Mouse (Mus musculus): ENCODE measurements around the gene Lrrc36. TPM values are rescaled to one million over a fixed set of nuclear protein-coding genes. Genes with fewer than 3 reads are reported as not detected.

Gene Lrrc36
- polyA plus RNA-seq, 1 experiment = not detected

GRCm38 (mm10) chr8:105506977-105507376, 93.6 kb downstream of the Lrrc36 start:
- Histone ChIP-seq H3K4me1 (ENCODE audit: control insufficient read depth, insufficient read depth, low read length) (0 out of 2 replicates have a peak, but pooled peaks cover 2% of the 10 kb centered on the region), H3K4me3 (ENCODE audit: insufficient read depth, low read length) (no peak overlapping the region), H3K27ac (ENCODE audit: insufficient read depth, low read length) (no peak overlapping the region)
- TF ChIP-seq CTCF (IDR thresholded peaks at IDR 0.05; ENCODE audit: borderline replicate concordance, insufficient read depth, low read length) (no peak), POLR2A (IDR thresholded peaks at IDR 0.05; ENCODE audit: low read depth, low read length) (no peak)

- TF ChIP-seq POLR2A (IDR thresholded peaks at IDR 0.05; ENCODE audit: low read depth, low read length) (no peak), CTCF (IDR thresholded peaks at IDR 0.05; ENCODE audit: borderline replicate concordance, insufficient read depth, low read length) (no peak)
- H3K4me1 ChIP-seq (ENCODE audit: control insufficient read depth, insufficient read depth, low read length) = 0 out of 2 replicates have a peak, but pooled peaks cover 2% of the 10 kb centered on the region
- no peak overlapping the region for H3K4me3 ChIP-seq (ENCODE audit: insufficient read depth, low read length)
- no peak overlapping the region for H3K27ac ChIP-seq (ENCODE audit: insufficient read depth, low read length)
Measured at GRCm38 (mm10) chr8:105508758-105509157, 95.4 kb downstream of the Lrrc36 start.

- TF ChIP-seq CTCF (IDR thresholded peaks at IDR 0.05; ENCODE audit: borderline replicate concordance, insufficient read depth, low read length) (no peak), POLR2A (IDR thresholded peaks at IDR 0.05; ENCODE audit: low read depth, low read length) (no peak)
- peaks cover 9% of the 10 kb centered on the region for H3K4me1 ChIP-seq (ENCODE audit: control insufficient read depth, insufficient read depth, low read length)
- H3K27ac ChIP-seq (ENCODE audit: insufficient read depth, low read length) = no peak overlapping the region
- H3K4me3 ChIP-seq (ENCODE audit: insufficient read depth, low read length) = no peak overlapping the region
Measured at GRCm38 (mm10) chr8:105509997-105510735, 96.8 kb downstream of the Lrrc36 start.

Other genes with a start within 250 kb of the Lrrc36 start
- gene Cbfb, start 242.9 kb upstream of the Lrrc36 start, polyA plus RNA-seq (2011; ENCODE audit: insufficient read length, low read depth, missing spikeins) = 111 and 145 TPM in 2 replicates
- 19.5 and 24.7 TPM in 2 replicates for gene D230025D16Rik, start 188.4 kb upstream of the Lrrc36 start, polyA plus RNA-seq (2011; ENCODE audit: insufficient read length, low read depth, missing spikeins)
- 25.8 and 33.2 TPM in 2 replicates for gene B3gnt9, start 158.4 kb upstream of the Lrrc36 start, polyA plus RNA-seq (2011; ENCODE audit: insufficient read length, low read depth, missing spikeins)
- 12.5 and 15.0 TPM in 2 replicates for gene Tradd, start 149.0 kb upstream of the Lrrc36 start, polyA plus RNA-seq (2011; ENCODE audit: insufficient read length, low read depth, missing spikeins)
- gene Fbxl8, start 148.9 kb upstream of the Lrrc36 start, polyA plus RNA-seq (2011; ENCODE audit: insufficient read length, low read depth, missing spikeins) = 3.9 and 4.3 TPM in 2 replicates
- gene Hsf4, start 143.8 kb upstream of the Lrrc36 start, polyA plus RNA-seq (2011; ENCODE audit: insufficient read length, low read depth, missing spikeins) = 1.2 and 1.7 TPM in 2 replicates
- 3.0 and 3.4 TPM in 2 replicates for gene Nol3, start 137.4 kb upstream of the Lrrc36 start, polyA plus RNA-seq (2011; ENCODE audit: insufficient read length, low read depth, missing spikeins)
- gene 4931428F04Rik, start 123.7 kb upstream of the Lrrc36 start, polyA plus RNA-seq (2011; ENCODE audit: insufficient read length, low read depth, missing spikeins) = 5.2 and 6.2 TPM in 2 replicates
- 0.55 TPM in 1 of 2 replicates, not detected in the other for gene Exoc3l, start 117.5 kb upstream of the Lrrc36 start, polyA plus RNA-seq (2011; ENCODE audit: insufficient read length, low read depth, missing spikeins)
- gene E2f4, start 115.9 kb upstream of the Lrrc36 start, polyA plus RNA-seq (2011; ENCODE audit: insufficient read length, low read depth, missing spikeins) = 42.6 and 43.9 TPM in 2 replicates
- gene Elmo3, start 108.0 kb upstream of the Lrrc36 start, polyA plus RNA-seq (2011; ENCODE audit: insufficient read length, low read depth, missing spikeins) = 1.6 and 2.5 TPM in 2 replicates
- gene Lrrc29, start 87.3 kb upstream of the Lrrc36 start, polyA plus RNA-seq (2011; ENCODE audit: insufficient read length, low read depth, missing spikeins) = 1.2 and 1.6 TPM in 2 replicates
- 54.3 and 69.1 TPM in 2 replicates for gene Tmem208, start 87.2 kb upstream of the Lrrc36 start, polyA plus RNA-seq (2011; ENCODE audit: insufficient read length, low read depth, missing spikeins)
- gene Fhod1, start 65.6 kb upstream of the Lrrc36 start, polyA plus RNA-seq (2011; ENCODE audit: insufficient read length, low read depth, missing spikeins) = 16.0 and 22.6 TPM in 2 replicates
- gene Slc9a5, start 64.7 kb upstream of the Lrrc36 start, polyA plus RNA-seq (2011; ENCODE audit: insufficient read length, low read depth, missing spikeins) = 8.9 and 10.3 TPM in 2 replicates
- gene Plekhg4, start 40.3 kb upstream of the Lrrc36 start, polyA plus RNA-seq (2011; ENCODE audit: insufficient read length, low read depth, missing spikeins) = 3.7 and 3.9 TPM in 2 replicates
- not detected in 2 replicates for gene Kctd19, start 69 bp upstream of the Lrrc36 start, polyA plus RNA-seq (2011; ENCODE audit: insufficient read length, low read depth, missing spikeins)
- gene Tppp3, start 58.0 kb downstream of the Lrrc36 start, polyA plus RNA-seq (2011; ENCODE audit: insufficient read length, low read depth, missing spikeins) = 8.5 and 10.0 TPM in 2 replicates
- 21.5 and 24.7 TPM in 2 replicates for gene Zdhhc1, start 83.3 kb downstream of the Lrrc36 start, polyA plus RNA-seq (2011; ENCODE audit: insufficient read length, low read depth, missing spikeins)
- gene Hsd11b2, start 105.2 kb downstream of the Lrrc36 start, polyA plus RNA-seq (2011; ENCODE audit: insufficient read length, low read depth, missing spikeins) = 0.28 and 0.35 TPM in 2 replicates
- gene Atp6v0d1, start 152.5 kb downstream of the Lrrc36 start, polyA plus RNA-seq (2011; ENCODE audit: insufficient read length, low read depth, missing spikeins) = 134 and 138 TPM in 2 replicates
- gene Ripor1, start 191.7 kb downstream of the Lrrc36 start, polyA plus RNA-seq (2011; ENCODE audit: insufficient read length, low read depth, missing spikeins) = 31.7 and 40.8 TPM in 2 replicates
- 55.2 and 69.7 TPM in 2 replicates for gene Ctcf, start 223.0 kb downstream of the Lrrc36 start, polyA plus RNA-seq (2011; ENCODE audit: insufficient read length, low read depth, missing spikeins)
- gene Agrp, start 223.8 kb downstream of the Lrrc36 start, polyA plus RNA-seq (2011; ENCODE audit: insufficient read length, low read depth, missing spikeins) = not detected in 2 replicates